Mouse (Mus musculus) neural tube, embryonic 12.5 days (tissue): ENCODE results near the gene Ccdc62. TPM values are rescaled to one million over a fixed set of nuclear protein-coding genes. Genes with fewer than 3 reads are reported as not detected.

Experiments
- ATAC-seq: fragments of 200-750 bp; cut with Nextera tagmentation; 2 replicates; pipeline ENCODE4 v1.8.0; 2017; ENCODE audit warnings: low read depth, mild to moderate bottlenecking, moderate TSS enrichment, moderate library complexity; ENCODE audit not compliant: low FRiP score
- H3K27ac ChIP-seq: fragments of 300-500 bp; sonication (generic); 2 replicates; pipeline ENCODE4 v1.5.1; 2016
- H3K27me3 ChIP-seq: fragments of 300-500 bp; sonication (generic); replicated peaks from 2 replicates; pipeline ENCODE4 v1.6.1; 2016; ENCODE audit warnings: mild to moderate bottlenecking
- H3K36me3 ChIP-seq: fragments of 300-500 bp; sonication (generic); 2 replicates; pipeline ENCODE4 v1.6.1; 2016; ENCODE audit warnings: mild to moderate bottlenecking
- H3K4me1 ChIP-seq: fragments of 300-500 bp; sonication (generic); 2 replicates; pipeline ENCODE4 v1.6.1; 2016
- H3K4me2 ChIP-seq: fragments of 300-500 bp; sonication (generic); replicated peaks from 2 replicates; pipeline ENCODE4 v1.6.1; 2016; ENCODE audit warnings: mild to moderate bottlenecking
- H3K4me3 ChIP-seq: fragments of 300-500 bp; sonication (generic); 2 replicates; pipeline ENCODE4 v1.5.1; 2016
- H3K9ac ChIP-seq: fragments of 300-500 bp; sonication (generic); 2 replicates; pipeline ENCODE4 v1.6.1; 2016; ENCODE audit warnings: mild to moderate bottlenecking
- H3K9me3 ChIP-seq: fragments of 300-500 bp; sonication (generic); 2 replicates; pipeline ENCODE4 v1.6.1; 2016; ENCODE audit warnings: mild to moderate bottlenecking
- WGBS: fragments of 180-500 bp; shearing (Covaris S2); methylation state at CpG from one replicate; pipeline ENCODE4 v1.1.7; 2016; 5-methylcytosine and 5-hydroxymethylcytosine counted together
- polyA plus RNA-seq: library from polyadenylated mRNA; unstranded; fragments of >200 nt; fragmentation: Nextera tagmentation; extraction: Ambion mirVana; gene quantifications from 2 replicates; pipeline ENCODE4 v1.2.1, GENCODE M21; 2016

The Ccdc62 gene
- polyA plus RNA-seq, 1 experiment from 2014 or later, result 7.9 TPM

GRCm38 (mm10) chr5:123985434-123985833 is 55.0 kb downstream of the Ccdc62 start:
- Histone ChIP-seq H3K27ac (no peak overlapping the region), H3K9me3 (no peaks in the 10 kb centered on the region), H3K9ac (no peak overlapping the region), H3K4me1 (peaks cover 13% of the 10 kb centered on the region), H3K4me2 (no peak overlapping the region), H3K27me3 (peaks cover 41% of the 10 kb centered on the region), H3K36me3 (no peaks in the 10 kb centered on the region), H3K4me3 (no peak overlapping the region)
- WGBS, result 78% methylated on average over 9 of the region's 9 CpGs
- no peak for ATAC-seq

GRCm38 (mm10) chr5:123986925-123987324 is 56.4 kb downstream of the Ccdc62 start:
- Histone ChIP-seq H3K9me3 (no peaks in the 10 kb centered on the region), H3K4me1 (peaks cover 27% of the 10 kb centered on the region), H3K36me3 (no peaks in the 10 kb centered on the region), H3K4me3 (no peak overlapping the region), H3K27me3 (peaks cover 49% of the 10 kb centered on the region), H3K27ac (no peak overlapping the region), H3K9ac (no peak overlapping the region), H3K4me2 (no peak overlapping the region)
- ATAC-seq, result no peak
- WGBS, result 85% methylated on average over 2 of the region's 2 CpGs

- 82% methylated on average over 4 of the region's 4 CpGs for WGBS
These were observed 57.0 kb downstream of the Ccdc62 start for GRCm38 (mm10) chr5:123987511-123987910.

GRCm38 (mm10) chr5:123989941-123990885 is 59.7 kb downstream of the Ccdc62 start:
- peak; percentile 69 for ATAC-seq

More at GRCm38 (mm10) chr5:123987511-123987910, 57.0 kb downstream of the Ccdc62 start:
- peaks cover 54% of the 10 kb centered on the region for H3K27me3 ChIP-seq
- H3K9ac ChIP-seq, result no peak overlapping the region
- H3K4me2 ChIP-seq, result no peak overlapping the region
- peaks cover 29% of the 10 kb centered on the region for H3K4me1 ChIP-seq
- no peaks in the 10 kb centered on the region for H3K36me3 ChIP-seq
- ATAC-seq, result no peak
- H3K9me3 ChIP-seq, result no peaks in the 10 kb centered on the region
- no peak overlapping the region for H3K4me3 ChIP-seq
- H3K27ac ChIP-seq, result no peak overlapping the region

GRCm38 (mm10) chr5:123991321-123991720 is 60.8 kb downstream of the Ccdc62 start:
- no peak overlapping the region for H3K9ac ChIP-seq
- peaks cover 29% of the 10 kb centered on the region for H3K4me1 ChIP-seq
- H3K27me3 ChIP-seq, result peaks cover 36% of the 10 kb centered on the region
- WGBS, result 83% methylated on average over 6 of the region's 6 CpGs
- no peaks in the 10 kb centered on the region for H3K9me3 ChIP-seq
- H3K4me2 ChIP-seq, result no peak overlapping the region
- H3K27ac ChIP-seq, result no peak overlapping the region
- ATAC-seq, result no peak
- H3K4me3 ChIP-seq, result no peak overlapping the region
- no peaks in the 10 kb centered on the region for H3K36me3 ChIP-seq

More at GRCm38 (mm10) chr5:123989941-123990885, 59.7 kb downstream of the Ccdc62 start:
- Histone ChIP-seq H3K36me3 (no peaks in the 10 kb centered on the region), H3K4me3 (no peak overlapping the region), H3K9ac (0 out of 2 replicates have a peak overlapping the region, but pooled peaks have one; percentile 29), H3K4me2 (peak overlapping the region; percentile 30), H3K27ac (no peak overlapping the region), H3K4me1 (peaks cover 29% of the 10 kb centered on the region), H3K9me3 (no peaks in the 10 kb centered on the region), H3K27me3 (peaks cover 46% of the 10 kb centered on the region)
- 30% methylated on average over 20 of the region's 20 CpGs for WGBS

- 81% methylated on average over 10 of the region's 10 CpGs for WGBS
- Histone ChIP-seq H3K27ac (no peak overlapping the region), H3K4me2 (no peak overlapping the region), H3K27me3 (peaks cover 28% of the 10 kb centered on the region), H3K36me3 (no peaks in the 10 kb centered on the region), H3K9me3 (no peaks in the 10 kb centered on the region), H3K4me3 (no peak overlapping the region), H3K4me1 (peaks cover 29% of the 10 kb centered on the region), H3K9ac (no peak overlapping the region)
- ATAC-seq, result no peak
These were observed 61.7 kb downstream of the Ccdc62 start for GRCm38 (mm10) chr5:123992193-123992637.

GRCm38 (mm10) chr5:123992794-123993193 is 62.3 kb downstream of the Ccdc62 start:
- Histone ChIP-seq H3K4me1 (peaks cover 29% of the 10 kb centered on the region), H3K9me3 (no peaks in the 10 kb centered on the region), H3K4me2 (no peak overlapping the region), H3K27ac (no peak overlapping the region), H3K36me3 (no peaks in the 10 kb centered on the region), H3K9ac (no peak overlapping the region), H3K27me3 (peaks cover 23% of the 10 kb centered on the region), H3K4me3 (no peak overlapping the region)
- 31% methylated on average over 5 of the region's 5 CpGs for WGBS
- no peak for ATAC-seq

GRCm38 (mm10) chr5:123993263-123994036 is 63.0 kb downstream of the Ccdc62 start:
- no peak for ATAC-seq
- no peak overlapping the region for H3K27ac ChIP-seq
- H3K4me1 ChIP-seq, result peaks cover 29% of the 10 kb centered on the region
- H3K4me3 ChIP-seq, result no peak overlapping the region
- no peak overlapping the region for H3K4me2 ChIP-seq
- H3K9me3 ChIP-seq, result no peaks in the 10 kb centered on the region
- no peak overlapping the region for H3K9ac ChIP-seq
- WGBS, result 63% methylated on average over 7 of the region's 7 CpGs
- H3K27me3 ChIP-seq, result peaks cover 18% of the 10 kb centered on the region
- no peaks in the 10 kb centered on the region for H3K36me3 ChIP-seq

- ATAC-seq, result no peak
- Histone ChIP-seq H3K9me3 (no peaks in the 10 kb centered on the region), H3K4me1 (peaks cover 25% of the 10 kb centered on the region), H3K27ac (no peak overlapping the region), H3K36me3 (no peaks in the 10 kb centered on the region), H3K27me3 (peaks cover 14% of the 10 kb centered on the region), H3K9ac (no peak overlapping the region), H3K4me2 (no peak overlapping the region), H3K4me3 (no peak overlapping the region)
- WGBS, result 90% methylated on average over 7 of the region's 7 CpGs
These were observed 64.0 kb downstream of the Ccdc62 start for GRCm38 (mm10) chr5:123994468-123994867.

GRCm38 (mm10) chr5:123995388-123995787 is 64.9 kb downstream of the Ccdc62 start:
- H3K4me3 ChIP-seq, result no peak overlapping the region
- H3K27me3 ChIP-seq, result peaks cover 14% of the 10 kb centered on the region
- WGBS, result 77% methylated on average over 6 of the region's 6 CpGs
- H3K4me1 ChIP-seq, result peaks cover 16% of the 10 kb centered on the region
- ATAC-seq, result no peak
- H3K27ac ChIP-seq, result no peak overlapping the region
- H3K9ac ChIP-seq, result no peak overlapping the region
- H3K36me3 ChIP-seq, result no peaks in the 10 kb centered on the region; the same call in 1 of the 2 replicates
- H3K4me2 ChIP-seq, result no peak overlapping the region
- no peaks in the 10 kb centered on the region for H3K9me3 ChIP-seq

- H3K4me2 ChIP-seq, result no peak overlapping the region
- no peak overlapping the region for H3K27ac ChIP-seq
- H3K9me3 ChIP-seq, result no peaks in the 10 kb centered on the region
- WGBS, result 84% methylated on average over 10 of the region's 10 CpGs
- no peaks in the 10 kb centered on the region; the same call in 1 of the 2 replicates for H3K36me3 ChIP-seq
- H3K9ac ChIP-seq, result no peak overlapping the region
- H3K27me3 ChIP-seq, result peaks cover 14% of the 10 kb centered on the region
- peaks cover 9% of the 10 kb centered on the region; the same call in 1 of the 2 replicates for H3K4me1 ChIP-seq
- H3K4me3 ChIP-seq, result no peak overlapping the region
- ATAC-seq, result no peak
These were observed 65.7 kb downstream of the Ccdc62 start for GRCm38 (mm10) chr5:123996194-123996593.

GRCm38 (mm10) chr5:123996695-123997094 is 66.2 kb downstream of the Ccdc62 start:
- Histone ChIP-seq H3K4me2 (no peak overlapping the region), H3K27me3 (peaks cover 9% of the 10 kb centered on the region), H3K4me3 (no peak overlapping the region), H3K9me3 (no peaks in the 10 kb centered on the region), H3K4me1 (peaks cover 4% of the 10 kb centered on the region; the same call in 1 of the 2 replicates), H3K27ac (no peak overlapping the region), H3K36me3 (no peaks in the 10 kb centered on the region; the same call in 1 of the 2 replicates), H3K9ac (no peak overlapping the region)
- 89% methylated on average over 14 of the region's 14 CpGs for WGBS
- ATAC-seq, result no peak
